Mouse (Mus musculus): ENCODE measurements around the gene Numb. TPM values are rescaled to one million over a fixed set of nuclear protein-coding genes. Genes with fewer than 3 reads are reported as not detected.

Gene Numb
- polyA plus RNA-seq, 1 experiment from 2014 or later = 27.2 TPM

- WGBS = 63% methylated on average over 9 of the region's 9 CpGs
- DNase-seq (ENCODE audit: low spot score, missing footprints) = peak; percentile 69
Observed at GRCm38 (mm10) chr12:83800943-83801342, 120.8 kb downstream of the Numb start.

GRCm38 (mm10) chr12:83798313-83798712 is 123.4 kb downstream of the Numb start:
- no peak overlapping the region for H3K9ac ChIP-seq (ENCODE audit: low read length)
- no peak overlapping the region for H3K4me2 ChIP-seq
- DNase-seq (ENCODE audit: low spot score, missing footprints) = peak; percentile 78
- no peak for ATAC-seq (ENCODE audit: low FRiP score)
- H3K9me3 ChIP-seq (ENCODE audit: control insufficient read depth, low read length) = no peaks in the 10 kb centered on the region
- no peaks in the 10 kb centered on the region for H3K4me1 ChIP-seq (ENCODE audit: control insufficient read depth, insufficient read depth, low read length)
- WGBS = 86% methylated on average over 5 of the region's 5 CpGs
- no peak overlapping the region for H3K27ac ChIP-seq (ENCODE audit: low read depth, low read length)
- no peaks in the 10 kb centered on the region; the same call in 1 of the 2 replicates for H3K36me3 ChIP-seq (ENCODE audit: control insufficient read depth, insufficient read depth, low read length)
- H3K27me3 ChIP-seq (ENCODE audit: control insufficient read depth, insufficient read depth, low read length) = no peaks in the 10 kb centered on the region
- no peak overlapping the region for H3K4me3 ChIP-seq (ENCODE audit: low read depth, low read length)

More at GRCm38 (mm10) chr12:83800943-83801342, 120.8 kb downstream of the Numb start:
- H3K4me2 ChIP-seq = no peak overlapping the region
- ATAC-seq (ENCODE audit: low FRiP score) = no peak
- H3K27ac ChIP-seq (ENCODE audit: low read depth, low read length) = no peak overlapping the region
- no peaks in the 10 kb centered on the region for H3K27me3 ChIP-seq (ENCODE audit: control insufficient read depth, insufficient read depth, low read length)
- peaks cover 13% of the 10 kb centered on the region for H3K36me3 ChIP-seq (ENCODE audit: control insufficient read depth, insufficient read depth, low read length)
- no peak overlapping the region for H3K9ac ChIP-seq (ENCODE audit: low read length)
- H3K9me3 ChIP-seq (ENCODE audit: control insufficient read depth, low read length) = no peaks in the 10 kb centered on the region; the same call in 1 of the 2 replicates
- H3K4me3 ChIP-seq (ENCODE audit: low read depth, low read length) = no peak overlapping the region
- no peaks in the 10 kb centered on the region for H3K4me1 ChIP-seq (ENCODE audit: control insufficient read depth, insufficient read depth, low read length)

GRCm38 (mm10) chr12:83795586-83795985 is 126.1 kb downstream of the Numb start:
- peaks cover 2% of the 10 kb centered on the region; the same call in 1 of the 2 replicates for H3K36me3 ChIP-seq (ENCODE audit: control insufficient read depth, insufficient read depth, low read length)
- H3K27me3 ChIP-seq (ENCODE audit: control insufficient read depth, insufficient read depth, low read length) = no peaks in the 10 kb centered on the region
- H3K4me3 ChIP-seq (ENCODE audit: low read depth, low read length) = no peak overlapping the region
- DNase-seq (ENCODE audit: low spot score, missing footprints) (peak; percentile 51), ATAC-seq (ENCODE audit: low FRiP score) (no peak)
- H3K27ac ChIP-seq (ENCODE audit: low read depth, low read length) = no peak overlapping the region
- H3K4me2 ChIP-seq = no peak overlapping the region
- H3K4me1 ChIP-seq (ENCODE audit: control insufficient read depth, insufficient read depth, low read length) = no peaks in the 10 kb centered on the region
- 89% methylated on average over 7 of the region's 7 CpGs for WGBS
- H3K9ac ChIP-seq (ENCODE audit: low read length) = no peak overlapping the region
- H3K9me3 ChIP-seq (ENCODE audit: control insufficient read depth, low read length) = no peaks in the 10 kb centered on the region

GRCm38 (mm10) chr12:83795051-83795450 is 126.7 kb downstream of the Numb start:
- no peak overlapping the region for H3K4me2 ChIP-seq
- H3K9ac ChIP-seq (ENCODE audit: low read length) = no peak overlapping the region
- peaks cover 2% of the 10 kb centered on the region; the same call in 1 of the 2 replicates for H3K36me3 ChIP-seq (ENCODE audit: control insufficient read depth, insufficient read depth, low read length)
- no peak overlapping the region for H3K4me3 ChIP-seq (ENCODE audit: low read depth, low read length)
- no peaks in the 10 kb centered on the region for H3K27me3 ChIP-seq (ENCODE audit: control insufficient read depth, insufficient read depth, low read length)
- ATAC-seq (ENCODE audit: low FRiP score) = no peak
- no peak overlapping the region for H3K27ac ChIP-seq (ENCODE audit: low read depth, low read length)
- WGBS = 55% methylated on average over 2 of the region's 2 CpGs
- peak; percentile 73 for DNase-seq (ENCODE audit: low spot score, missing footprints)
- no peaks in the 10 kb centered on the region for H3K9me3 ChIP-seq (ENCODE audit: control insufficient read depth, low read length)
- no peaks in the 10 kb centered on the region for H3K4me1 ChIP-seq (ENCODE audit: control insufficient read depth, insufficient read depth, low read length)

GRCm38 (mm10) chr12:83792706-83793410 is 128.9 kb downstream of the Numb start:
- DNase-seq (ENCODE audit: low spot score, missing footprints) = peak; percentile 61
- 75% methylated on average over 10 of the region's 10 CpGs for WGBS
- H3K4me2 ChIP-seq = no peak overlapping the region
- H3K36me3 ChIP-seq (ENCODE audit: control insufficient read depth, insufficient read depth, low read length) = peaks cover 2% of the 10 kb centered on the region; the same call in 1 of the 2 replicates
- no peak overlapping the region for H3K27ac ChIP-seq (ENCODE audit: low read depth, low read length)
- ATAC-seq (ENCODE audit: low FRiP score) = no peak
- no peaks in the 10 kb centered on the region for H3K9me3 ChIP-seq (ENCODE audit: control insufficient read depth, low read length)
- H3K4me3 ChIP-seq (ENCODE audit: low read depth, low read length) = no peak overlapping the region
- no peaks in the 10 kb centered on the region for H3K27me3 ChIP-seq (ENCODE audit: control insufficient read depth, insufficient read depth, low read length)
- no peaks in the 10 kb centered on the region for H3K4me1 ChIP-seq (ENCODE audit: control insufficient read depth, insufficient read depth, low read length)
- no peak overlapping the region for H3K9ac ChIP-seq (ENCODE audit: low read length)

- H3K27ac ChIP-seq (ENCODE audit: low read depth, low read length) = no peak overlapping the region
- no peak overlapping the region for H3K9ac ChIP-seq (ENCODE audit: low read length)
- H3K36me3 ChIP-seq (ENCODE audit: control insufficient read depth, insufficient read depth, low read length) = peaks cover 2% of the 10 kb centered on the region; the same call in 1 of the 2 replicates
- H3K27me3 ChIP-seq (ENCODE audit: control insufficient read depth, insufficient read depth, low read length) = no peaks in the 10 kb centered on the region
- H3K9me3 ChIP-seq (ENCODE audit: control insufficient read depth, low read length) = no peaks in the 10 kb centered on the region
- ATAC-seq (ENCODE audit: low FRiP score) (no peak), DNase-seq (ENCODE audit: low spot score, missing footprints) (no peak)
- H3K4me3 ChIP-seq (ENCODE audit: low read depth, low read length) = no peak overlapping the region
- 87% methylated on average over 10 of the region's 10 CpGs for WGBS
- H3K4me1 ChIP-seq (ENCODE audit: control insufficient read depth, insufficient read depth, low read length) = no peaks in the 10 kb centered on the region
- no peak overlapping the region for H3K4me2 ChIP-seq
Observed at GRCm38 (mm10) chr12:83791737-83792136, 130.0 kb downstream of the Numb start.

GRCm38 (mm10) chr12:83790749-83791148 is 131.0 kb downstream of the Numb start:
- ATAC-seq (ENCODE audit: low FRiP score) (no peak), DNase-seq (ENCODE audit: low spot score, missing footprints) (no peak)
- Histone ChIP-seq H3K4me1 (ENCODE audit: control insufficient read depth, insufficient read depth, low read length) (no peaks in the 10 kb centered on the region), H3K36me3 (ENCODE audit: control insufficient read depth, insufficient read depth, low read length) (peaks cover 2% of the 10 kb centered on the region; the same call in 1 of the 2 replicates), H3K9me3 (ENCODE audit: control insufficient read depth, low read length) (no peaks in the 10 kb centered on the region), H3K4me3 (ENCODE audit: low read depth, low read length) (no peak overlapping the region), H3K27ac (ENCODE audit: low read depth, low read length) (no peak overlapping the region), H3K4me2 (no peak overlapping the region), H3K9ac (ENCODE audit: low read length) (no peak overlapping the region), H3K27me3 (ENCODE audit: control insufficient read depth, insufficient read depth, low read length) (no peaks in the 10 kb centered on the region)
- 84% methylated on average over 4 of the region's 4 CpGs for WGBS

- Histone ChIP-seq H3K4me1 (ENCODE audit: control insufficient read depth, insufficient read depth, low read length) (no peaks in the 10 kb centered on the region), H3K9ac (ENCODE audit: low read length) (no peak overlapping the region), H3K4me2 (no peak overlapping the region), H3K9me3 (ENCODE audit: control insufficient read depth, low read length) (no peaks in the 10 kb centered on the region), H3K27ac (ENCODE audit: low read depth, low read length) (no peak overlapping the region), H3K36me3 (ENCODE audit: control insufficient read depth, insufficient read depth, low read length) (peaks cover 2% of the 10 kb centered on the region; the same call in 1 of the 2 replicates), H3K4me3 (ENCODE audit: low read depth, low read length) (no peak overlapping the region), H3K27me3 (ENCODE audit: control insufficient read depth, insufficient read depth, low read length) (no peaks in the 10 kb centered on the region)
- ATAC-seq (ENCODE audit: low FRiP score) (no peak), DNase-seq (ENCODE audit: low spot score, missing footprints) (no peak)
- WGBS = 58% methylated on average over 4 of the region's 4 CpGs
Observed at GRCm38 (mm10) chr12:83789781-83790140, 132.0 kb downstream of the Numb start.

- Histone ChIP-seq H3K27ac (ENCODE audit: low read depth, low read length) (no peak overlapping the region), H3K36me3 (ENCODE audit: control insufficient read depth, insufficient read depth, low read length) (peaks cover 2% of the 10 kb centered on the region; the same call in 1 of the 2 replicates), H3K4me1 (ENCODE audit: control insufficient read depth, insufficient read depth, low read length) (no peaks in the 10 kb centered on the region), H3K4me2 (no peak overlapping the region), H3K9me3 (ENCODE audit: control insufficient read depth, low read length) (no peaks in the 10 kb centered on the region), H3K4me3 (ENCODE audit: low read depth, low read length) (no peak overlapping the region), H3K27me3 (ENCODE audit: control insufficient read depth, insufficient read depth, low read length) (no peaks in the 10 kb centered on the region), H3K9ac (ENCODE audit: low read length) (no peak overlapping the region)
- no peak for ATAC-seq (ENCODE audit: low FRiP score)
- DNase-seq (ENCODE audit: low spot score, missing footprints) = no peak
- WGBS = 92% methylated on average over 17 of the region's 17 CpGs
Observed at GRCm38 (mm10) chr12:83789051-83789780, 132.5 kb downstream of the Numb start.
